Mouse (Mus musculus) heart, adult 9 months (tissue): ENCODE data around the gene Gm6268.

Experiments
- DNase-seq, 2 experiments: peaks; one replicate each; pipeline ENCODE4 v3.0.0; 2022; ENCODE audit warnings: low spot score in 2 of 2

Gene Gm6268

DNA sequence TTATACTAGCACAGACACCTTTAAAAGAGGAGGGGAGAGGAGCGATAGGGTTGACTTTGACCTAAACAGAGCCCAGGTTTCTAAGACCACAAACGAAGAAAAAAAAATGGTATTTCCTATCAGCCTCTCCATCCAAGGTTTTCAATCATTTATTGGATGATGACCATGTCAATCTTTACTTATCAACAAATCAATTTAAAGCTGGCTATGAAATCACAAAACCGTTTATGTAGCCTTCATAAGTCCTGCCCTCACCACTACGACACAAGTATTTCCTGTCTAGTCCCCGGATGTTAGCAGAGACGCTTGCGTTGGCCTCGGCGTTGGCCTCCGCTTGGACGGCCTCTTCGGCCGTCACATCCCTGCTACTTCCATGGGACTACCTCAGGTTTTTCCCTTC, at the start of gene Gm6268:
Gm6268 (plus strand) TSS at position 301 of the 400 bp plus-strand sequence.
- no peak for DNase-seq

DNA sequence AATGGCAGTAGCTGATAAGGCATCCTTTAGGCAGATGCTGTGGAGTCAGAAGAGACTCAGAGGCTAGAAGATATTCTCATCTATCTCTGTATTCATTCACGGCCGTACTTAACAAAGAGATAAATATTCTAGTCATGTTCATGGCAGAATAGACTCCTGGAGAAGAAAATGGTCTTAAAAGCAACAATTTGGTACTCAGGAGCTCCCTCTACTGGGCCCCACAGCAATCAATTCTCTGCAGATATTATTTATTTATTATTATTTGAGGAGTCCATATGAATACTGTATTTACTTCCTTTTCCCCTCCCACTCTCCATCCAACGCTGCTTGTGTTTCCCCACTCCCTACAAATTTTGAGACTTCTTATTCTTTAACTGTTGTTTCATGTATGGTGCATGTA, 48.6 kb upstream of the Gm6268 start:
- no peak for DNase-seq

DNA sequence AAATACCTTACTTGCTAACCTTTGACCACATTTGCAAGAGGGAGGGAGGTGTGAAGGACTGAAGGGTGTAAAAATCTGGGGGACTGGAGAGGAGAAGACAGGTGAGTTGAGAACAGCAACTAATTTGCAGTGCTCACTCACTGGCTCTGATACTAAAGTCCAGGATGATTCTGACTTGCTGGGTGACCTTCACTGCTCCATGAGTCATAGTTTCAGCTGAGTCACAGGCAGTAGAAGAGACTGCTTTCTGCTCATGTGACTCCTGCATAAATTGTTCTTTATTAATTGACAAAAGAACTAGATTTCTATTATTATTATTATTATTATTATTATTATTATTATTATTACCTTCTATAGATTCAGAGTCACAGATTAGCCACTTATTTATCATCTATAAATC, 15.7 kb upstream of the Gm6268 start:
- no peak for DNase-seq

DNA sequence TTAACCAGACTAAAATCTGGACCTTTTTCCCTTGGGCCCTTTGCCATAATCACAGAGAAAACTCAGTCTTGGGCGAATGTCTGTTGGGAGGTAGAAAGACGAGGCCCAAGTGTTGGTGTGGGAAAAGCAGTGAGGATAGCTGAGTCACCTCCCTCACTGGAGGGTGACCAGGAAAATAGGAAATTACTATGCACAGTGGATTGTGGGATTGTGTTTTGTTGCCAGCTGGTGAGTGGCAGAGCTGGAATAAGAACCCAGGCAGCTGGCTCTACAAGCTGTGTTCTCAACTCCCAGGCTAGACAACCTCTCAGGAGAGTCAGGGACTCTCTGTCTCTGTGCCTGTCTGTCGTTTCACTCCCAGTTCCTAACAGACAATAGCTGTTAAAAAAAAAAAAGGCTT, 11.1 kb upstream of the Gm6268 start:
- peak; percentile 0 to 4 for DNase-seq

DNA sequence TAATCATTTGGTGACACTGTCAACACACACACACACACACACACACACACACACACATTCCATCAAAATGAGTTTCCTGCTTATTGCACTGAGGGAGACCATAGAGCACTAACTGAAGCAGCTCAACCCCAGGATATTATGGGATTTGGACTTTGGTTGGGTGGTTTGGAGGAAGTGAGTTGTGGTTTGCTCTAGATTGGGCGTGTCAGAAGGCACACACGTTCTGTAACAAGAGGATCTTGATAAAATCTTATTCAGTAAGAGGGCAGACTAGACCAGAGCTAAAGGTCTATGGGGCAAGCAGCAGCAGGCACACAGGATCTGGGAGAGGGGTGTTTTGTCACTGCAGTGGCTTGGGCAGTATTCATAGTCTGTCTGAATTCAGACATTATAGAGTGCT, 10.6 kb upstream of the Gm6268 start:
- DNase-seq: no peak

- no peak for DNase-seq
Measured at GRCm38 (mm10) chrX:36392672-36393071, 8.4 kb upstream of the Gm6268 start.

GRCm38 (mm10) chrX:36393279-36393678, 7.8 kb upstream of the Gm6268 start:
- DNase-seq: no peak

GRCm38 (mm10) chrX:36402316-36402715, 1.2 kb downstream of the Gm6268 start:
- DNase-seq: no peak

DNA sequence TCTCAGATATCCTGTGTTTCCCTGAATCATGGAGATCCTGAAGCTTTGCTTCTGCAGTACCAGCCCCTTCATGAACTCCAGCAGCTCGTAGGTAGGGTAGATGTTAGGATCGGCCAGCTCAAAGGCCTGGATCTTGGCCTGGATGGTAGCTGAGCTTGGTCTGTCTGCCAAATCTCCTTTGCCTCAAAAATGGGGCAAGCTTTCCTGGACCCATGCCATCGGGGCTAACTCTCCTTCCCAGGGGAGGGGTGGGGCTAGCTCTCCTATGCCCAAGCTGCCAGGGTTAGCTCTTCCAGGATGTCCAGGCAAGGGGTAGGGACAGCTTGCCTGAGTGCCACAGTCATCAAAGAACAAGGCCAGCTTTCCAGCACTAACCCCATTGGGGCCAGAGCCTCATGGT, 18.1 kb downstream of the Gm6268 start:
- DNase-seq: no peak

- DNase-seq: no peak
Measured at GRCm38 (mm10) chrX:36434993-36435392, 33.9 kb downstream of the Gm6268 start.

DNA sequence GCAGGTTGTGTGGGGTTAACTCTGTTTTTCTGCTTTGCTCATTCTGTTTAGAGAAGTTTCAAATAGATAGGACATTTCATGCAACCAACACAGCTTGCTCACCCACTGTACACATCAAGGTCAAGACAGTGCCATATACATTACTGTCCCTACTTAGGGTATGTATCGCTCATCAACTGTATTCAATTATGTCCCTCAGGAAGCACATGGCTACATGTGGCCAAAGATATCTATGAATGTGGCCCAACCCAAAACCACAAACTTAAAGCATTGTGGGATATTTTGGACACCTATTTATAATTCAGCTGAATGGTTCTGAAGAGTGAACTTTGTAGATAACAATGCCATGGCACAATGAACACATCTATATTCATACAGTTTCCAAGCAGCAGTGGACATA, 36.9 kb downstream of the Gm6268 start:
- DNase-seq: no peak
